Mouse (Mus musculus) liver, embryonic 14.5 days (tissue): ENCODE measurements around the gene Dcaf4. TPM values are rescaled to one million over a fixed set of nuclear protein-coding genes. Genes with fewer than 3 reads are reported as not detected.
A peak's percentile ranks its signal among the peaks of the same experiment; 100 is the strongest.

Source experiments
- ATAC-seq: fragments of 200-750 bp; cut with Nextera tagmentation; 2 replicates; pipeline ENCODE4 v1.8.0; 2017; ENCODE audit warnings: moderate number of reproducible peaks, mild to moderate bottlenecking, moderate library complexity; ENCODE audit not compliant: insufficient read depth
- DNase-seq, 3 experiments: peaks; one replicate each; pipeline ENCODE4 v3.0.0-alpha.2; 2012 to 2013; ENCODE audit warnings: low read depth in 3 of 3, low spot score in 3 of 3
- H3K27ac ChIP-seq: fragments of 300-500 bp; sonication (generic); 2 replicates; pipeline ENCODE4 v1.5.1; 2014; ENCODE audit warnings: moderate library complexity, mild to moderate bottlenecking, control low read depth, inconsistent platforms
- H3K27me3 ChIP-seq: fragments of 300-500 bp; sonication (generic); 2 replicates; pipeline ENCODE4 v1.6.1; 2014; ENCODE audit warnings: mild to moderate bottlenecking, low read length, moderate library complexity; ENCODE audit not compliant: control insufficient read depth, insufficient read depth
- H3K36me3 ChIP-seq: fragments of 300-500 bp; sonication (generic); replicated peaks from 2 replicates; pipeline ENCODE4 v1.6.1; 2014; ENCODE audit warnings: low read depth; ENCODE audit not compliant: control insufficient read depth, insufficient read depth
- H3K4me1 ChIP-seq, 2 experiments: fragments of 200-500 bp in 1 of 2; fragments of 300-500 bp in 1 of 2; sonication (generic) in 1 of 2; replicated peaks; 2 replicates each; pipeline ENCODE4 v1.6.1; 2012 to 2014; ENCODE audit warnings: antibody characterized with exemption in 1 of 2, inconsistent platforms in 1 of 2, low read length in 1 of 2; ENCODE audit not compliant: control insufficient read depth in 2 of 2, insufficient read depth in 2 of 2
- H3K4me2 ChIP-seq: fragments of 300-500 bp; sonication (generic); 2 replicates; pipeline ENCODE4 v1.6.1; 2014; ENCODE audit warnings: low read depth, mild to moderate bottlenecking, control low read depth, moderate library complexity
- H3K4me3 ChIP-seq, 2 experiments: fragments of 200-500 bp in 1 of 2; fragments of 300-500 bp in 1 of 2; sonication (generic) in 1 of 2; 2 replicates each; pipeline ENCODE4 v1.5.1; 2012 to 2014; ENCODE audit warnings: low read depth in 2 of 2, low read length in 2 of 2, mild to moderate bottlenecking in 2 of 2, control low read depth in 1 of 2, inconsistent platforms in 1 of 2, moderate library complexity in 1 of 2; ENCODE audit not compliant: insufficient read depth in 1 of 2
- H3K9ac ChIP-seq: fragments of 300-500 bp; sonication (generic); replicated peaks from 2 replicates; pipeline ENCODE4 v1.6.1; 2014; ENCODE audit warnings: mild to moderate bottlenecking, control low read depth, moderate library complexity
- H3K9me3 ChIP-seq: fragments of 300-500 bp; sonication (generic); 2 replicates; pipeline ENCODE4 v1.6.1; 2016; ENCODE audit warnings: low read length, mixed read lengths; ENCODE audit not compliant: control insufficient read depth
- CTCF ChIP-seq: IDR thresholded peaks from 2 replicates; pipeline ENCODE4 v1.5.1; 2016; ENCODE audit warnings: antibody characterized with exemption, low read depth, control low read depth
- EP300 ChIP-seq: IDR thresholded peaks from 2 replicates; pipeline ENCODE4 v1.6.1; 2016; ENCODE audit warnings: antibody characterized with exemption, low read depth
- WGBS: fragments of 180-500 bp; shearing (Covaris S2); extraction: QIAGEN DNeasy Blood & Tissue Kit; methylation state at CpG from one replicate; pipeline ENCODE4 v1.1.7; 2014; ENCODE audit not compliant: insufficient replicate concordance; 5-methylcytosine and 5-hydroxymethylcytosine counted together
- polyA plus RNA-seq, 2 experiments: library from polyadenylated mRNA; depleted of rRNA in 1 of 2; stranded (reverse) in 1 of 2; unstranded in 1 of 2; fragments of >200 nt; fragmentation: Nextera tagmentation in 1 of 2; extraction: Ambion mirVana in 1 of 2; gene quantifications; 2 replicates each; pipeline versions ENCODE4 v1.2.1 to v1.2.3; 2012 to 2014

Dcaf4 gene
- polyA plus RNA-seq, 2 experiments, result 9.5 to 9.8 TPM

GRCm38 (mm10) chr12:83514216-83514615 is 6.0 kb upstream of the Dcaf4 start:
- Histone ChIP-seq H3K4me3 (no peak overlapping the region), H3K36me3 (no peaks in the 10 kb centered on the region), H3K4me1 (peaks cover 10 to 21% of the 10 kb centered on the region in 2 experiments; a peak in 3 of 4 replicates), H3K9me3 (no peaks in the 10 kb centered on the region), H3K27ac (no peak overlapping the region), H3K27me3 (no peaks in the 10 kb centered on the region; the same call in 1 of the 2 replicates), H3K4me2 (no peak overlapping the region), H3K9ac (no peak overlapping the region)
- WGBS, result 65% methylated on average over 4 of the region's 4 CpGs
- ATAC-seq (no peak), DNase-seq (no peak)
- no peak for TF ChIP-seq EP300
- TF ChIP-seq CTCF, result no peak

GRCm38 (mm10) chr12:83517580-83517979 is 2.7 kb upstream of the Dcaf4 start:
- Histone ChIP-seq H3K4me2 (no peak overlapping the region), H3K27ac (no peak overlapping the region), H3K4me3 (no peak overlapping the region), H3K36me3 (no peaks in the 10 kb centered on the region), H3K4me1 (peaks cover 10 to 31% of the 10 kb centered on the region in 2 experiments; a peak in 3 of 4 replicates), H3K9ac (no peak overlapping the region), H3K27me3 (no peaks in the 10 kb centered on the region; the same call in 1 of the 2 replicates), H3K9me3 (no peaks in the 10 kb centered on the region)
- 18% methylated on average over 3 of the region's 3 CpGs for WGBS
- peak in 2 of 3 experiments; percentile 38 to 41 for DNase-seq
- ATAC-seq, result peak; percentile 10; the same call in 1 of the 2 replicates
- no peak for TF ChIP-seq CTCF
- TF ChIP-seq EP300, result peak; percentile 76

DNA sequence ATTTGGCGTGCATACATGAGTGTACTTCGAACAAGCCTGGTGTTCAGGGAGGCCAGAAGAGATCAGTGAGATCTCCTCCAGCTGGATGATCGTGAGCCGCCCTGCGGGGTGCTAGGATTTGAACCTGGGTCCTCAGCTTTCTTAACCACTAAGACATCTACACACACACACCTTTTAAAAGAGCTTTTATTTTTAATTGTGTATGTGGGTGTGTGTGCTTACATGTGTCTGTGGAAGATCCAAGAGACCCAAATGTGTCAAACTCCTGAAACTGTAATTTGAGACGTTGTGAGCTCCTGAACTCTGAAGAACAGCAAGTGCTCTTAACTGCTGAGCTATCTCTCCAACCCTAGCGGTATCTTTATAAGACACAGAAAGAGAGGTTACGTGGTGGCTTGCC is 817 bp downstream of the Dcaf4 start:
- Histone ChIP-seq H3K27ac (no peak overlapping the region), H3K4me2 (peak overlapping the region; percentile 84), H3K4me3 (peak overlapping the region; percentile 71 to 82), H3K9me3 (no peaks in the 10 kb centered on the region), H3K9ac (peak overlapping the region; percentile 66), H3K27me3 (no peaks in the 10 kb centered on the region), H3K36me3 (no peaks in the 10 kb centered on the region), H3K4me1 (peaks cover 10 to 32% of the 10 kb centered on the region in 2 experiments; a peak in 3 of 4 replicates)
- no peak for ATAC-seq
- DNase-seq, result no peak
- no peak for TF ChIP-seq CTCF
- no peak for TF ChIP-seq EP300
- 21% methylated on average over 8 of the region's 8 CpGs for WGBS

DNA sequence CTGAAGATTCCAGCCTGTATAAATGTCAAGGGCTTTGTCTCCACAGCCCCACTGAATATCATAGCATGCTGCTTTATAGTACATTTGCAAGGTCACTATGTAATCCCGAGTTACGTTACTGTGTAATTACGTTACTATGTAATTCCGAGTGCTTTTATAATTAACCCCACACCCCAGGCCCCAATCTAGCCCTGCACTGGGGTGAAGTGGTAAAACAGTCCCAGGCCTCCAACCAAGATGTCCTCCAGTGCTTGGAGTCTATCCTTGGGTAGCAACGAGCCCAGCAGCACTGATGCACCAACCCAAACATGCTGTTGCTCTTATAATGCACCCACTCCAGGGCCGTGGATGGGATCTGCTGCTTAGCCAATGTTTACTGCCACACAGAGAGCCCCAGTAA is 2.8 kb downstream of the Dcaf4 start:
- H3K9me3 ChIP-seq, result no peaks in the 10 kb centered on the region
- no peaks in the 10 kb centered on the region for H3K27me3 ChIP-seq
- no peak overlapping the region for H3K27ac ChIP-seq
- no peak overlapping the region for H3K9ac ChIP-seq
- TF ChIP-seq EP300 (no peak), CTCF (no peak)
- ATAC-seq, result no peak
- peaks cover 0 to 18% of the 10 kb centered on the region in 2 experiments; a peak in 3 of 4 replicates for H3K4me1 ChIP-seq
- H3K4me3 ChIP-seq, result no peak overlapping the region
- WGBS, result 83% methylated on average over 6 of the region's 6 CpGs
- no peaks in the 10 kb centered on the region for H3K36me3 ChIP-seq
- DNase-seq, result no peak
- no peak overlapping the region for H3K4me2 ChIP-seq

GRCm38 (mm10) chr12:83523892-83524291 is 3.6 kb downstream of the Dcaf4 start:
- no peaks in the 10 kb centered on the region for H3K9me3 ChIP-seq
- no peaks in the 10 kb centered on the region for H3K27me3 ChIP-seq
- ATAC-seq (no peak), DNase-seq (no peak)
- TF ChIP-seq EP300 (no peak), CTCF (no peak)
- no peaks in the 10 kb centered on the region for H3K36me3 ChIP-seq
- 71% methylated on average over 4 of the region's 4 CpGs for WGBS
- no peak overlapping the region for H3K9ac ChIP-seq
- no peak overlapping the region for H3K4me3 ChIP-seq
- H3K27ac ChIP-seq, result no peak overlapping the region
- H3K4me1 ChIP-seq, result peaks cover 0 to 18% of the 10 kb centered on the region in 2 experiments; a peak in 3 of 4 replicates
- H3K4me2 ChIP-seq, result no peak overlapping the region
